Mouse (Mus musculus): Measurements from ENCODE around the gene Kcnj11. TPM values are rescaled to one million over a fixed set of nuclear protein-coding genes. Genes with fewer than 3 reads are reported as not detected.
A peak's percentile ranks its signal among the peaks of the same experiment; 100 is the strongest.

Gene Kcnj11
- polyA plus RNA-seq, 1 experiment from 2014 or later = 5.3 TPM

DNA sequence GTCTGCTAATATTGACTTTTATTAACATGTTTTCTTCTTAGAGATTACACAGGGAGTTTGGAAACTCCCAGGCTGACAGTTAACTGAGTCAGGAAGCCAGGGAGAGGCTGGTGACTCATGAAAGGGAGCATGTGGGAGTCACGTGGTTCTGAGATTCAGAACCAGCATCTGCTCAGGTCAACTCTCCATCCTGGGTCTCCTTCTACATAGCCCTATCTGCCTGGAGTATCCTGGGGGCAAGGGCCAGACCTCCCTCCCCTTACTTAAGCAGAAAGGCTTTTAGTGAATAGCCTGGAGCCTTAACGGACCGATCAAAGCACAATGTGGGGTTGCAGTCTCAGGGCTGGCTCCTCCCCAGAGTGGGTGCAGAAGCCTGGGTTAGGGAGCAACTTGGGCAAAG, 30.7 kb upstream of the Kcnj11 start:
- H3K4me2 ChIP-seq = no peak overlapping the region
- no peak overlapping the region for H3K27ac ChIP-seq (ENCODE audit: low read depth, low read length)
- no peak for ATAC-seq (replicated peaks; ENCODE audit: insufficient number of reproducible peaks, low FRiP score, low TSS enrichment)
- H3K36me3 ChIP-seq (ENCODE audit: control insufficient read depth, insufficient read depth, low read length) = no peaks in the 10 kb centered on the region
- no peak overlapping the region for H3K9ac ChIP-seq (ENCODE audit: low read depth, low read length)
- H3K4me3 ChIP-seq (ENCODE audit: low read depth, low read length) = no peak overlapping the region
- H3K9me3 ChIP-seq (replicated peaks; ENCODE audit: control insufficient read depth, low read length) = no peaks in the 10 kb centered on the region
- peaks cover 20% of the 10 kb centered on the region; the same call in 1 of the 2 replicates for H3K4me1 ChIP-seq (ENCODE audit: control insufficient read depth, insufficient read depth, low read length)
- peaks cover 8% of the 10 kb centered on the region for H3K27me3 ChIP-seq (ENCODE audit: control insufficient read depth, insufficient read depth, low read length)
- 37% methylated on average over 3 of the region's 3 CpGs for WGBS (ENCODE audit: insufficient replicate concordance)

- Histone ChIP-seq H3K9ac (ENCODE audit: low read depth, low read length) (no peak overlapping the region), H3K36me3 (ENCODE audit: control insufficient read depth, insufficient read depth, low read length) (no peaks in the 10 kb centered on the region), H3K4me3 (ENCODE audit: low read depth, low read length) (no peak overlapping the region), H3K4me2 (no peak overlapping the region), H3K9me3 (replicated peaks; ENCODE audit: control insufficient read depth, low read length) (no peaks in the 10 kb centered on the region), H3K27ac (ENCODE audit: low read depth, low read length) (no peak overlapping the region), H3K4me1 (ENCODE audit: control insufficient read depth, insufficient read depth, low read length) (peaks cover 20% of the 10 kb centered on the region; the same call in 1 of the 2 replicates), H3K27me3 (ENCODE audit: control insufficient read depth, insufficient read depth, low read length) (peaks cover 8% of the 10 kb centered on the region)
- 52% methylated on average over 7 of the region's 7 CpGs for WGBS (ENCODE audit: insufficient replicate concordance)
- ATAC-seq (replicated peaks; ENCODE audit: insufficient number of reproducible peaks, low FRiP score, low TSS enrichment) = no peak
These were observed 30.2 kb upstream of the Kcnj11 start for GRCm38 (mm10) chr7:46130723-46131122.

DNA sequence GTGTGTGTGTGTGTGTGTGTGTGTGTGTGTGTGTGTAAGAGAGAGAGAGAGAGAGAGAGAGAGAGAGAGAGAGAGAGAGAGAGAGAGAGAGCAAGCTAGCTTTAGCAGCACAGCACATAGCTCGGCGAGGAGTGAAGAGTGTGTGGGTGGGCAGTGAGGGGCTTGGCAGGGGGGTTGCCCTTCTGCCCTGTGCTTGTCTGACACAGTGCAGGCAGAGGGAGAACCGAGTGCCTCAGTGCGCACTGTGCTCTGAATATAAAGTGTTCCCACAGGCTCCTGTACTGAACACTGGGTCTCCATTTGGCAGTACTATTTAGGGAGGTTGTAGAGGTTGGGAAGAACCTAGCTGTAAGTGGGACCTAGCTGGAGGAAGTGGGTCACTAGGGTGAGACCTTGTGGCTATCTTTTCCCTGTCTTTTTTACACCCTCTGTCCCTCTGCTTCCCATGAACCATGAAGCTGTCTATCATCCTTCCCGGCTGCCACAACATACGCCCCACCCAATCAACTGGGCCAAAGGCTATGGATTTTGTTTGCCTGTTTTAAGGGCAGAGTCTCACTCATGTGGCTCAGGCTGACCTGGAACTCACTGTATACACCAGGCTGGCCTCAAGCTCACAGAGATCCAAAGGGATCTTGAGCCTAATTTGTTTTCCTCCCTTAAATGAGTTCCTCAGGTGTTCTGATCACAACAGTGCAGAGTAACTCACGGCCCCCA, 29.1 kb upstream of the Kcnj11 start:
- no peak overlapping the region for H3K9ac ChIP-seq (ENCODE audit: low read depth, low read length)
- no peak overlapping the region for H3K4me2 ChIP-seq
- H3K4me1 ChIP-seq (ENCODE audit: control insufficient read depth, insufficient read depth, low read length) = peaks cover 22% of the 10 kb centered on the region
- no peak overlapping the region for H3K4me3 ChIP-seq (ENCODE audit: low read depth, low read length)
- ATAC-seq (replicated peaks; ENCODE audit: insufficient number of reproducible peaks, low FRiP score, low TSS enrichment) = no peak
- peaks cover 6% of the 10 kb centered on the region for H3K27me3 ChIP-seq (ENCODE audit: control insufficient read depth, insufficient read depth, low read length)
- no peaks in the 10 kb centered on the region for H3K9me3 ChIP-seq (replicated peaks; ENCODE audit: control insufficient read depth, low read length)
- no peaks in the 10 kb centered on the region for H3K36me3 ChIP-seq (ENCODE audit: control insufficient read depth, insufficient read depth, low read length)
- H3K27ac ChIP-seq (ENCODE audit: low read depth, low read length) = no peak overlapping the region
- WGBS (ENCODE audit: insufficient replicate concordance) = 41% methylated on average over 7 of the region's 7 CpGs

GRCm38 (mm10) chr7:46128196-46128595, 27.6 kb upstream of the Kcnj11 start:
- ATAC-seq (replicated peaks; ENCODE audit: insufficient number of reproducible peaks, low FRiP score, low TSS enrichment) = no peak
- Histone ChIP-seq H3K27ac (ENCODE audit: low read depth, low read length) (no peak overlapping the region), H3K9ac (ENCODE audit: low read depth, low read length) (no peak overlapping the region), H3K27me3 (ENCODE audit: control insufficient read depth, insufficient read depth, low read length) (peaks cover 6% of the 10 kb centered on the region), H3K36me3 (ENCODE audit: control insufficient read depth, insufficient read depth, low read length) (no peaks in the 10 kb centered on the region), H3K4me2 (no peak overlapping the region), H3K4me1 (ENCODE audit: control insufficient read depth, insufficient read depth, low read length) (peaks cover 11% of the 10 kb centered on the region), H3K4me3 (ENCODE audit: low read depth, low read length) (no peak overlapping the region), H3K9me3 (replicated peaks; ENCODE audit: control insufficient read depth, low read length) (no peaks in the 10 kb centered on the region)
- WGBS (ENCODE audit: insufficient replicate concordance) = 65% methylated on average over 7 of the region's 7 CpGs

- no peak for ATAC-seq (replicated peaks; ENCODE audit: insufficient number of reproducible peaks, low FRiP score, low TSS enrichment)
- WGBS (ENCODE audit: insufficient replicate concordance) = 61% methylated on average over 11 of the region's 11 CpGs
- H3K4me2 ChIP-seq = no peak overlapping the region
- peaks cover 3% of the 10 kb centered on the region for H3K27me3 ChIP-seq (ENCODE audit: control insufficient read depth, insufficient read depth, low read length)
- no peak overlapping the region for H3K4me3 ChIP-seq (ENCODE audit: low read depth, low read length)
- no peaks in the 10 kb centered on the region for H3K36me3 ChIP-seq (ENCODE audit: control insufficient read depth, insufficient read depth, low read length)
- H3K27ac ChIP-seq (ENCODE audit: low read depth, low read length) = no peak overlapping the region
- peaks cover 4% of the 10 kb centered on the region; the same call in 1 of the 2 replicates for H3K9me3 ChIP-seq (replicated peaks; ENCODE audit: control insufficient read depth, low read length)
- H3K4me1 ChIP-seq (ENCODE audit: control insufficient read depth, insufficient read depth, low read length) = peaks cover 6% of the 10 kb centered on the region; the same call in 1 of the 2 replicates
- no peak overlapping the region for H3K9ac ChIP-seq (ENCODE audit: low read depth, low read length)
These were observed 24.8 kb upstream of the Kcnj11 start for GRCm38 (mm10) chr7:46125340-46125739.

GRCm38 (mm10) chr7:46124460-46124859, 23.9 kb upstream of the Kcnj11 start:
- Histone ChIP-seq H3K36me3 (ENCODE audit: control insufficient read depth, insufficient read depth, low read length) (no peaks in the 10 kb centered on the region), H3K9ac (ENCODE audit: low read depth, low read length) (no peak overlapping the region), H3K9me3 (replicated peaks; ENCODE audit: control insufficient read depth, low read length) (peaks cover 4% of the 10 kb centered on the region; the same call in 1 of the 2 replicates), H3K4me2 (no peak overlapping the region), H3K4me3 (ENCODE audit: low read depth, low read length) (no peak overlapping the region), H3K4me1 (ENCODE audit: control insufficient read depth, insufficient read depth, low read length) (peaks cover 4% of the 10 kb centered on the region; the same call in 1 of the 2 replicates), H3K27me3 (ENCODE audit: control insufficient read depth, insufficient read depth, low read length) (peaks cover 3% of the 10 kb centered on the region), H3K27ac (ENCODE audit: low read depth, low read length) (no peak overlapping the region)
- WGBS (ENCODE audit: insufficient replicate concordance) = 68% methylated on average over 6 of the region's 6 CpGs
- ATAC-seq (replicated peaks; ENCODE audit: insufficient number of reproducible peaks, low FRiP score, low TSS enrichment) = no peak

DNA sequence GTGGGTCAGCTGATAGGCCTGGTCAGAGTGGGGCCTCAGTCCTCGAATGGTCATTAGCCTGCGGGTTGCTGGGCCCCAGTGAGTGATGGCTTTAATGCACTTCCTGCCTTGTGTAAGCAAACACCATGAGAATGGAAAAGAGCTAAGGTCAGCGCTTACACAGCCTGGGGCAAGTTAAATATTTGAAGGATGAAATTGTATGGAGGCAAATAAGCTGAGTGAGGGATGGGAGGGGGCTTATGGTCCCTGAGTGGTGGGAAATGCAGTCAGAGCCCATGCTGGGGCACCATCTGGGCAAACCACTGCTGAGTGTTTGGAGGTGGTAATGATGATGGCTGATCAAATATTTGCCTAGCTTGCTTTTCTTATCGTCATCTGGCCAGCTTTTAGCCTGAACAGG, 22.4 kb upstream of the Kcnj11 start:
- peaks cover 4% of the 10 kb centered on the region; the same call in 1 of the 2 replicates for H3K4me1 ChIP-seq (ENCODE audit: control insufficient read depth, insufficient read depth, low read length)
- H3K36me3 ChIP-seq (ENCODE audit: control insufficient read depth, insufficient read depth, low read length) = no peaks in the 10 kb centered on the region
- H3K27me3 ChIP-seq (ENCODE audit: control insufficient read depth, insufficient read depth, low read length) = peaks cover 3% of the 10 kb centered on the region; the same call in 1 of the 2 replicates
- H3K4me3 ChIP-seq (ENCODE audit: low read depth, low read length) = no peak overlapping the region
- peaks cover 4% of the 10 kb centered on the region; the same call in 1 of the 2 replicates for H3K9me3 ChIP-seq (replicated peaks; ENCODE audit: control insufficient read depth, low read length)
- no peak for ATAC-seq (replicated peaks; ENCODE audit: insufficient number of reproducible peaks, low FRiP score, low TSS enrichment)
- WGBS (ENCODE audit: insufficient replicate concordance) = 55% methylated on average over 4 of the region's 4 CpGs
- H3K9ac ChIP-seq (ENCODE audit: low read depth, low read length) = no peak overlapping the region
- H3K27ac ChIP-seq (ENCODE audit: low read depth, low read length) = no peak overlapping the region
- no peak overlapping the region for H3K4me2 ChIP-seq

DNA sequence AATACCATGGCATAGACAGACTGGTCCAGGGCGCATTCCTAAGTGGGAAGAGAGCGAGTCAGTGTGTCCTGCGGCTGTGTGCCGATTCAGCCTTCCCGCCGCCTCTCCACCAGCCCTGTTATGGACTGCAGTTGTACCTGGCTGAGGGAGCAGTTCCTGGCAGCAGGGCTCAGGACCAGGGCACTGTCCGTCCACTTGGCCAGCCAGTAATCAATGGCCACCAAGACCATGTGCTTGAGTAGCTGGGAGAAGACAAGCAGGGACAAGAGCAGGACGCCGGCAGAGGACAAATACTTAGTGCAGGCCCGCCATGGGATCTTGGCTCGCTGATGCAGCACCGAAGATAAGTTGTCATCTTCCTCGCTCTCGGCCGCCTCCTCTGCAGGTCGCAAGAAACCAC, 16.5 kb upstream of the Kcnj11 start:
- 79% methylated on average over 16 of the region's 16 CpGs for WGBS (ENCODE audit: insufficient replicate concordance)
- H3K27ac ChIP-seq (ENCODE audit: low read depth, low read length) = no peak overlapping the region
- no peak overlapping the region for H3K4me2 ChIP-seq
- peaks cover 32% of the 10 kb centered on the region for H3K4me1 ChIP-seq (ENCODE audit: control insufficient read depth, insufficient read depth, low read length)
- H3K9ac ChIP-seq (ENCODE audit: low read depth, low read length) = no peak overlapping the region
- no peaks in the 10 kb centered on the region for H3K36me3 ChIP-seq (ENCODE audit: control insufficient read depth, insufficient read depth, low read length)
- no peaks in the 10 kb centered on the region for H3K27me3 ChIP-seq (ENCODE audit: control insufficient read depth, insufficient read depth, low read length)
- ATAC-seq (replicated peaks; ENCODE audit: insufficient number of reproducible peaks, low FRiP score, low TSS enrichment) = 0 out of 2 replicates have a peak, but pooled peaks have one; percentile 18
- H3K9me3 ChIP-seq (replicated peaks; ENCODE audit: control insufficient read depth, low read length) = no peaks in the 10 kb centered on the region; the same call in 1 of the 2 replicates
- no peak overlapping the region for H3K4me3 ChIP-seq (ENCODE audit: low read depth, low read length)

Data from heart, embryonic 11.5 days (tissue).